Mouse (Mus musculus): ENCODE results near the gene Ppargc1a. TPM values are rescaled to one million over a fixed set of nuclear protein-coding genes. Genes with fewer than 3 reads are reported as not detected.

Ppargc1a gene
- polyA plus RNA-seq, 1 experiment from 2014 or later, result 9.1 TPM

DNA sequence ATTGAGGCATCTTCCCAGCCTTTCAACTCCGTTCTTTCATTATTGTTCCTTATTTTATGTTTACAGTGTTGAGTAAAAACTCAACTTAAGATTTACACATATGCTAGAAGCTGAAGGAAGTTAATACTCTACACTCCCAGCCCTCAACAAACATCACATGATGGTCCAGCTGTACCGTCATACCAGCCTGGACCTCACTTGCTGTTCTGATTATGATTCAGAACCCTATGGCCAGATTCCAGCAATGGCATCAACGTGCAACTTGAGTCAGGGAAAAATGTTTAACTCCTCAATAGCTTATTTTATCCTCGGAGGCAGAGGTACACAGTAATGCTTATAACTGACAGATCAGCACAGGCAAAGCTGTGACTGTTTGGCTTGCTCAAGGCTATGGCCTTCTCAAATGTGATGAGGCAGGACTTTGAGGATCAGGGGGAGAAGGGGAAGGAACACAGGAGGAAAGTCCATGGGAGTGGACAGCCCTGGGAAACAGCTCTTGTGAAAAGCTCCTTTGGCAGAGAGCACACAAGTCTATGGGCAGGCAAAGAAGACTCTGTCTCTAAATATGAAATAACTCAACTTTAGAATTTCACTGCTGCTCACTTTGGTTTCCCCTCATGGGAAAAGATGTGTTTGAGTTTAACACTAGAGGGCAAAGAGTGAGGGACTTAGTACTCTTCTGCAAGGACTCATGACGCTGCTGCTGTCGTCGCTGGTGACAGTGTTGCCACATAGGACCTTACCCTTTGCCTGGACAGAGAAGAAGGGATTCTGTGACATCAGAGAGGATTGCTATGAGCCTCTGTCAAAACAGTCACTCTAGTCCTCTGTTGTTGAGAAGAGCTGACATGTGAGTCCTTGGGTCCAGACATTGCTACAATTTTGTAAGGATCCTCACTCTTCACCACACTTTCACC, 22.1 kb downstream of the Ppargc1a start:
- Histone ChIP-seq H3K9me3 (ENCODE audit: control insufficient read depth, low read length) (no peaks in the 10 kb centered on the region), H3K36me3 (ENCODE audit: control insufficient read depth, insufficient read depth) (no peaks in the 10 kb centered on the region), H3K27me3 (replicated peaks; ENCODE audit: control insufficient read depth, insufficient read depth, low read length) (no peaks in the 10 kb centered on the region), H3K9ac (replicated peaks; ENCODE audit: low read depth, low read length) (no peak overlapping the region), H3K27ac (ENCODE audit: low read length) (no peak overlapping the region), H3K4me1 (replicated peaks; ENCODE audit: control insufficient read depth, insufficient read depth, low read length) (peaks cover 6% of the 10 kb centered on the region), H3K4me2 (ENCODE audit: low read length) (no peak overlapping the region), H3K4me3 (replicated peaks; ENCODE audit: low read length) (no peak overlapping the region)
- no peak for ATAC-seq
- 81% methylated on average over 7 of the region's 7 CpGs for WGBS

DNA sequence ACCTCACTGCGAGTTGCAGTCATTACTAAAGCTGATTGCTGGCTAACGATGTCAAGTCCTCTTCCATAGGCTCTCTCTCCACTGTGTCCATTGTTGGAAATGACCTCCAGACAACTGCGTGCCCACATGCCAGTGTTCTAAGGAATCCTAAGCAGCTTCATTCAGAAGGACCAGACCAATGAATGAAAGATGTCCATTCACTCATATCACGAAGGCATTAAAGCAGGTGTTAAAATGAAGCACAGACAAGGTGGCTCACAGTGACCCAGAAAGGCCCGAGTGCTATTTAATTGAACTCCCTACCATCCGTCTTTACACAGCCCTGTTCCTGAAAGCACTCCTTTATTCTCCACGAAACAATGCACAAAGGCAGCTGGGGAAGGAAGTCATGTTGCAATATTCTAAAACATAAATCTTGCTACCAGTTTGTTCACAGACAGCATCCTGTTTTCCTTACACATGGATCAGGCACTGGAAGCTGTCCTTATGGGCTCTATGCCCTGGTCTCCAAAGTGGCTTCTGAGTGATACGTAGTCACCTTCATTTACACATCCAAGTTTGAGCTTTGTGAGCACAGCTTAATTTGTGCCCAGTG, 23.3 kb downstream of the Ppargc1a start:
- Histone ChIP-seq H3K9ac (replicated peaks; ENCODE audit: low read depth, low read length) (no peak overlapping the region), H3K4me3 (replicated peaks; ENCODE audit: low read length) (no peak overlapping the region), H3K9me3 (ENCODE audit: control insufficient read depth, low read length) (no peaks in the 10 kb centered on the region), H3K27ac (ENCODE audit: low read length) (no peak overlapping the region), H3K36me3 (ENCODE audit: control insufficient read depth, insufficient read depth) (no peaks in the 10 kb centered on the region), H3K27me3 (replicated peaks; ENCODE audit: control insufficient read depth, insufficient read depth, low read length) (no peaks in the 10 kb centered on the region), H3K4me2 (ENCODE audit: low read length) (no peak overlapping the region), H3K4me1 (replicated peaks; ENCODE audit: control insufficient read depth, insufficient read depth, low read length) (peaks cover 6% of the 10 kb centered on the region)
- 32% methylated on average over 8 of the region's 8 CpGs for WGBS
- ATAC-seq, result no peak

DNA sequence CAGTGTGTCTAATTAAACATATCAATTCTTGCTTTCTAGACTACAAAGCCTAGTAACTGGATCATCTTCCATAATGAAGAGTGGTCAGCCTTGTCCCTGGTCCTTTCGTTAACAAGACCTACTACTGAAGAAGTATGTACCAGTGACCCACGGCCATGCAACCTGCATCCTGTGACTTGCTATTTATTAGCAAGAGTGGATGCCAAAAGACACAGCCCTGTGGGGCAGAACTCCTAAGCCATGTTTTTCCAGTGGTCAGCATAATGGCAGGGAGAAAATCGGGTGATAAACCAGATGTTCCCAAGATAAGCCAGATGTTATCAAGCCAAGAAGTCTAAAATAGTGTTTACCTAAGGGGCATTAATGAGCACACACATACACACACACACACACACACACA, 26.0 kb downstream of the Ppargc1a start:
- no peak overlapping the region for H3K9ac ChIP-seq (replicated peaks; ENCODE audit: low read depth, low read length)
- H3K4me1 ChIP-seq (replicated peaks; ENCODE audit: control insufficient read depth, insufficient read depth, low read length), result no peaks in the 10 kb centered on the region
- no peak for ATAC-seq
- H3K4me3 ChIP-seq (replicated peaks; ENCODE audit: low read length), result no peak overlapping the region
- H3K9me3 ChIP-seq (ENCODE audit: control insufficient read depth, low read length), result no peaks in the 10 kb centered on the region
- no peaks in the 10 kb centered on the region for H3K36me3 ChIP-seq (ENCODE audit: control insufficient read depth, insufficient read depth)
- WGBS, result 93% methylated on average over 3 of the region's 3 CpGs
- H3K27me3 ChIP-seq (replicated peaks; ENCODE audit: control insufficient read depth, insufficient read depth, low read length), result no peaks in the 10 kb centered on the region
- H3K4me2 ChIP-seq (ENCODE audit: low read length), result no peak overlapping the region
- no peak overlapping the region for H3K27ac ChIP-seq (ENCODE audit: low read length)

DNA sequence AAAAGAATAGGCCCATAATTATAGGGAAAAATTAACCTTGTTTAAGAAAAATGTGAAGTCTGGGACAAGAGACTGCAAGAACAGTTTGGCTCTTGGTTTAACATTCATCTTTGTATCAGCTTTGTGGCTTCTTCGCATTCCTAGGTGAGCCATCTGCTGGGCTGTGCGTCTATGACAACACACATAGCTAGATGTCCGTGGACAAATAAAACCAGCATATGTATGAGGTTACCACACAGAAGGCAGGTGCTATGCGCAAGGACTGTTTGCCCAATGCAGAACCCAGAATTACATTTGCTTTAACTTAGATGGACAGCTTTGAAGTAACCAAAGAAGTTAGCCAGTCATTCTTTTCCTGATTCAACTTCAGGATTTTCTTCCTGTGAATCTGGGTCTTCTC, 26.7 kb downstream of the Ppargc1a start:
- Histone ChIP-seq H3K4me1 (replicated peaks; ENCODE audit: control insufficient read depth, insufficient read depth, low read length) (no peaks in the 10 kb centered on the region), H3K9ac (replicated peaks; ENCODE audit: low read depth, low read length) (no peak overlapping the region), H3K36me3 (ENCODE audit: control insufficient read depth, insufficient read depth) (no peaks in the 10 kb centered on the region), H3K27ac (ENCODE audit: low read length) (no peak overlapping the region), H3K4me3 (replicated peaks; ENCODE audit: low read length) (no peak overlapping the region), H3K27me3 (replicated peaks; ENCODE audit: control insufficient read depth, insufficient read depth, low read length) (no peaks in the 10 kb centered on the region), H3K4me2 (ENCODE audit: low read length) (no peak overlapping the region), H3K9me3 (ENCODE audit: control insufficient read depth, low read length) (no peaks in the 10 kb centered on the region)
- ATAC-seq, result no peak
- 85% methylated on average over 4 of the region's 4 CpGs for WGBS

DNA sequence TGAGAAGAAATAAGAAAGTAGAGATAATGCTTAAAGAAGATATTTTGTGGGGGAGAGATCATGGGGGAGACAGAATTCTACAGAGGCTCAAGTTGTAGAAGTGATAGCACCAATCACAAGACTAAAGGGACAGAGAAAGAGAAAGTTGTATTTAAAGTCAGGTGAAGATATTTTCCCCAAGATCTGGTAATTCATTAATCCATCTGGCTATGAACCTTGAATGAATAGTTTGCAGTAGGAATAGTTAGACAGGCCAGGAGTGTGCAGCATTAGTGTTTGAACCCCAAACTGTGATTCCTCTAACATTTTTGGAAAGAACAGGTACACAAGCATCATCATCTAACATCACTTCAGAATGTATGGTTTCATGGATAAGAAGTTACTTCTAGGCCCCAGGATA, 28.0 kb downstream of the Ppargc1a start:
- H3K4me3 ChIP-seq (replicated peaks; ENCODE audit: low read length), result no peak overlapping the region
- no peaks in the 10 kb centered on the region for H3K27me3 ChIP-seq (replicated peaks; ENCODE audit: control insufficient read depth, insufficient read depth, low read length)
- no peak overlapping the region for H3K27ac ChIP-seq (ENCODE audit: low read length)
- ATAC-seq, result no peak
- no peak overlapping the region for H3K9ac ChIP-seq (replicated peaks; ENCODE audit: low read depth, low read length)
- no peaks in the 10 kb centered on the region for H3K36me3 ChIP-seq (ENCODE audit: control insufficient read depth, insufficient read depth)
- no peaks in the 10 kb centered on the region for H3K9me3 ChIP-seq (ENCODE audit: control insufficient read depth, low read length)
- H3K4me2 ChIP-seq (ENCODE audit: low read length), result no peak overlapping the region
- no peaks in the 10 kb centered on the region for H3K4me1 ChIP-seq (replicated peaks; ENCODE audit: control insufficient read depth, insufficient read depth, low read length)

DNA sequence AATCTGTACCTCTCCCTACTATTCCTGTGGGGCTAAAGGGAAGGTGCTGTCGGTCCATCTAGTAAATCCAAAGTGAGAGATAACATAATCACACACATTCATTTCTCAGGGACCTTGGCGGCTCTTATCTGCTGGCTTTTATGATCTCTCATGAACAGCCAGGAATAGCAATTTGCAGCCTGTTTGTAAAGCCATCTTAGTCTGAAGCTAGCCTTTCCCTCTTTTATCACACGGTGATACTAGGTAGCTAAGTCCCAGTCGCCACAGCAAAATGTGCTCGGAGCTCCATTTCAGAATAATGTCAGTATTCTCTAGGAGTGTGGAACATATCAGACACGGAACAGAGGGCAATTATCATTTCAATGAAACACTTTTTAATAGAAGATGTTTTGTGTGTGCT, 29.2 kb downstream of the Ppargc1a start:
- no peak overlapping the region for H3K4me2 ChIP-seq (ENCODE audit: low read length)
- no peaks in the 10 kb centered on the region for H3K36me3 ChIP-seq (ENCODE audit: control insufficient read depth, insufficient read depth)
- H3K27me3 ChIP-seq (replicated peaks; ENCODE audit: control insufficient read depth, insufficient read depth, low read length), result no peaks in the 10 kb centered on the region
- WGBS, result 58% methylated on average over 6 of the region's 6 CpGs
- ATAC-seq, result no peak
- no peaks in the 10 kb centered on the region for H3K9me3 ChIP-seq (ENCODE audit: control insufficient read depth, low read length)
- H3K27ac ChIP-seq (ENCODE audit: low read length), result no peak overlapping the region
- H3K4me1 ChIP-seq (replicated peaks; ENCODE audit: control insufficient read depth, insufficient read depth, low read length), result no peaks in the 10 kb centered on the region
- H3K9ac ChIP-seq (replicated peaks; ENCODE audit: low read depth, low read length), result no peak overlapping the region
- H3K4me3 ChIP-seq (replicated peaks; ENCODE audit: low read length), result no peak overlapping the region

DNA sequence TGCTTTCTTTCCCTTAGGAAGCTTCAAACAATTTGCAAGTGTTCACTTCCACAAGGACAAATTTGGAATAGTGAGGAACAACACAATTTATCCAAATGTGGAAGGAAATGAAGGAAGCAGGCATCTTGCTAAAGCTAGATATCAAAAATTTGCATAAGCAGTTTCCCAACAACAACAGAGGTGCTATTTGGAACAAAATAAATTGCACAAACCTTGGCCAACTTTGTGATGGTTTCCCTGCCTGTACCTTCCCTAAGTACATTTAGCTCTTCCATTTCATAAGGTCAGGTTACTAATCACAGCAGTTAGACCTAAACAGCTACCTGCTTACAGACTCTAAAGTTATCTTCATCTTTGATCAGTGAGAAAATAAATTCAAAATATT, 29.9 kb downstream of the Ppargc1a start:
- H3K27me3 ChIP-seq (replicated peaks; ENCODE audit: control insufficient read depth, insufficient read depth, low read length), result no peaks in the 10 kb centered on the region
- no peaks in the 10 kb centered on the region for H3K4me1 ChIP-seq (replicated peaks; ENCODE audit: control insufficient read depth, insufficient read depth, low read length)
- H3K4me3 ChIP-seq (replicated peaks; ENCODE audit: low read length), result no peak overlapping the region
- no peak for ATAC-seq
- H3K36me3 ChIP-seq (ENCODE audit: control insufficient read depth, insufficient read depth), result no peaks in the 10 kb centered on the region
- H3K4me2 ChIP-seq (ENCODE audit: low read length), result no peak overlapping the region
- H3K9me3 ChIP-seq (ENCODE audit: control insufficient read depth, low read length), result no peaks in the 10 kb centered on the region
- H3K27ac ChIP-seq (ENCODE audit: low read length), result no peak overlapping the region
- no peak overlapping the region for H3K9ac ChIP-seq (replicated peaks; ENCODE audit: low read depth, low read length)

DNA sequence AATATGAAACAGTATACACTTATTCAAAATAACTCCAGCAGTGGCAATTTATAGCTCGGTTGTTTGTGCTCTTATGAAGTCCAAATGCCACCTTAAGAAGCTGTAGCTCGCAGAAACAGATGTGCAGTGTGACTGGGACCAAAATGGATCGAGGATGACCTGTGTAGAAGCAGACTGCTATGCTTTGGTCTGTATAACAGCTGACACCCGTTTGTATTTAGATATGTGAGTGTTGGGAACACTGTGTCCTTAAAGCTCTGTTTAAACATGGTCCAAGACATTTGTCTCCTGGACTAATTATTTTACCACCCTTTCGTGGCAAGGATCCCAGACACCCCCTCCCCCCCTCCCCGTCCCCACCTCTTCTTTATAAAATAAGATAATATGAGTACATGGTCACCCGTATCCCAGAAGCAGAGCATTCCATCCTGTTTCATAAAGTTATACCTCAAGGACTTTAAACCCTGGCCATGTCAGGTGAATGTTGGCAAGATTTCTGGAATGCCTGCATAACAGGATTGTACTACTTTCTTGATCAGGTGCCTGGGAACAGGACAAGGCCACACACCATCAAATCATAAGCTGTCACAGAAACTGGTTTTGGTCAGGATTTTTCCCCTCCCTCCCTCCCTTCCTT, 30.4 kb downstream of the Ppargc1a start:
- no peak for ATAC-seq
- H3K9ac ChIP-seq (replicated peaks; ENCODE audit: low read depth, low read length), result no peak overlapping the region
- no peak overlapping the region for H3K4me3 ChIP-seq (replicated peaks; ENCODE audit: low read length)
- no peak overlapping the region for H3K4me2 ChIP-seq (ENCODE audit: low read length)
- H3K36me3 ChIP-seq (ENCODE audit: control insufficient read depth, insufficient read depth), result no peaks in the 10 kb centered on the region
- H3K27me3 ChIP-seq (replicated peaks; ENCODE audit: control insufficient read depth, insufficient read depth, low read length), result no peaks in the 10 kb centered on the region
- H3K4me1 ChIP-seq (replicated peaks; ENCODE audit: control insufficient read depth, insufficient read depth, low read length), result no peaks in the 10 kb centered on the region
- 64% methylated on average over 7 of the region's 7 CpGs for WGBS
- no peaks in the 10 kb centered on the region for H3K9me3 ChIP-seq (ENCODE audit: control insufficient read depth, low read length)
- no peak overlapping the region for H3K27ac ChIP-seq (ENCODE audit: low read length)

DNA sequence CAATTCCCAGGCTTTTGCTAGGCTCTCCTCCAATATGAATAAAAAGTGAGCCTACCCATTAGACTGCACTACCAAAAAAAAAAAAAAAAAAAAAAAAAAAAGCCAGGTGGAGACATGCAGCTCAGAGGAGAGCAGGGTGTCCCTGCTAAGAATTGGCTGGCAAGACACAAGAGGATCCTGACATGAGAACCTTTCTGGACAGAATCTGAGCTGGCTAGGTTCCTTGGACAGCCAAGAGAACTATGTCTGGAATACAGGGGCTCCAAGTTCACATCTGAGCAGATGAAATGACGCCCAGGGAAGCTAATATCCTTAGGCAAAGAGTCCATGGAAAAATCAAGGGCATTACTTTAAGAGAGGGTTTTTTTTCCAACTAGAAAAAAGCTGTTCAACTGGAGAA, 33.1 kb downstream of the Ppargc1a start:
- Histone ChIP-seq H3K9me3 (ENCODE audit: control insufficient read depth, low read length) (no peaks in the 10 kb centered on the region), H3K4me2 (ENCODE audit: low read length) (no peak overlapping the region), H3K36me3 (ENCODE audit: control insufficient read depth, insufficient read depth) (no peaks in the 10 kb centered on the region), H3K27me3 (replicated peaks; ENCODE audit: control insufficient read depth, insufficient read depth, low read length) (no peaks in the 10 kb centered on the region), H3K27ac (ENCODE audit: low read length) (no peak overlapping the region), H3K9ac (replicated peaks; ENCODE audit: low read depth, low read length) (no peak overlapping the region), H3K4me3 (replicated peaks; ENCODE audit: low read length) (no peak overlapping the region), H3K4me1 (replicated peaks; ENCODE audit: control insufficient read depth, insufficient read depth, low read length) (no peaks in the 10 kb centered on the region)
- WGBS, result 89% methylated on average over 1 of the region's 1 CpGs
- no peak for ATAC-seq
